Mouse (Mus musculus): ENCODE data around the gene Gm26657. TPM values are rescaled to one million over a fixed set of nuclear protein-coding genes. Genes with fewer than 3 reads are reported as not detected.

The Gm26657 gene
- not detected in 2 replicates for total RNA-seq (2014; rRNA removed)
- not detected in 2 replicates for polyA plus RNA-seq (2012; rRNA removed)

DNA sequence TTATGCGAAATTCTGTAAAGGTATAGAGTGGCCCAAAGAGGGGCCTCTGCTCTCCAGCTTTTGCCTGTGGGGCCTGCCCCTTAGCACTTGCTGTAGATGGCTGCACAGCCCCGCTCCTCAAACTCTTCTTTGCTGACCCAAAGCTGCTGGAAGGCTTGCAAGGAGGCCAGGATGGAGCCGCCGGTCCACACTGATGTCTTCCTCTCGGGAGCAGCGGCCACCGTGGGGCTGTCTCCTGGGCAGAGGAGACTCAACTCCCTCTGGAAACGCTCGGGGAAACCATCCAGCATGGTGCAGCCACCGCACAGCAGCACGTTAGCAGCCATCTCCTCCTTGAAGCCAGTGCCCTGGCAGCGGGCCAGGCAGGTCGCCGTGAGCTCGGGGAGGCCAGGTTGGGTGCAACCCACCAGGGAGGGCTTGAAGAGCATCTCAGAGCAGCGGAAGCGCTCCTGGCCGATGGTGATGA lies at the start of gene Gm26657:
Gene Gm26657 (plus strand): TSS at position 51 of the 466 bp plus-strand sequence.
- no peak within 1 kb of the TSS for H3K9ac ChIP-seq (ENCODE audit: low read depth, low read length)
- H3K27me3 ChIP-seq (ENCODE audit: control insufficient read depth, insufficient read depth, low read length): no peaks in the 10 kb centered on the region
- H3K36me3 ChIP-seq (ENCODE audit: control insufficient read depth, insufficient read depth, low read length): no peaks in the 10 kb centered on the region
- no peak within 1 kb of the TSS for H3K27ac ChIP-seq (replicated peaks; ENCODE audit: insufficient read depth, low read depth, low read length)
- DNase-seq (ENCODE audit: extremely low read depth, low read depth, low spot score): no peak
- no peak within 1 kb of the TSS for H3K4me3 ChIP-seq (ENCODE audit: insufficient read depth, low read depth, low read length)
- 81% methylated on average over 18 of the region's 18 CpGs for WGBS
- TF ChIP-seq POLR2A (IDR thresholded peaks at IDR 0.05; ENCODE audit: extremely low read depth, insufficient read depth, low read length) (no peak), CTCF (IDR thresholded peaks at IDR 0.05; ENCODE audit: low read depth, low read length) (no peak)
- no peaks in the 10 kb centered on the region for H3K79me2 ChIP-seq (ENCODE audit: control insufficient read depth, insufficient read depth, low read length)
- H3K4me1 ChIP-seq (ENCODE audit: control insufficient read depth, insufficient read depth, low read length): no peaks in the 10 kb centered on the region

DNA sequence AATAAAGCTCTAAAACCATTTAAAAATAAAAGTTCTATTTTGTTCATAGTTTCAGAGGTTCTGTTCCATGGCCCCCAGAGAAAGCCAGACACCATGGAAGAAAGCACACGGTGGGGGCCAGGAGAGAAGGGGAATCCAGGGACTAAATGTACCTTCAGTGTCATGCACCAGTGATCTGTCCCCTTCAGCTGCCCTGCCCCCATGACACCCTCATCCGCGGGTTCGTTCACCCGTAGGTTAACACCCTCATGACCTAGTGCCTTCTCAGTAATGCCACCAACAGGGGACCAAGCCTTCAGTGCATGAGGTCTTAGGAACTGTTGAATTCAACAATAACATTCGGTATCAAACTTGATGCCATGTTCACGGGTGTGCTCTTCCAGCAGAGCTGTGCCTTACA lies 43.5 kb upstream of the Gm26657 start:
- DNase-seq (ENCODE audit: extremely low read depth, low read depth, low spot score): no peak

DNA sequence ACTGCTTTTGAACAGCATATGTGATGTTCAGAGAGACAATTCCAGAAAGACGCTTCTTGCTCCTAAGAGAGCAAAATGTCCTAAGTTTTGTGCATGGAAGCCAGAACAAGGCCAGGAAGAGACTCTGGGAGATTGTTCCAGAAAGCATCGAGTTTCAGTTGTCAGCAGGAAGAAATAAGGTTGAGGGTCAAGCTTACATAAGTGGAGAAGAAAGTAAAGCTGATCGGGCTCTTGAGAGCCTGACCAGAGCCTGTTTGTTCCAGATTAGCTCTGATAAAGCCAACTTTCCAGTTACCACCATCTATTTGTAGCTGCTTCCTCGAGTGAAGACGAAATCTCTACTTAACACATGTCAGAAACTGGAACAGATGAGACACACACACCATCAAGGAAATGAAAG lies 41.2 kb upstream of the Gm26657 start:
- Histone ChIP-seq H3K36me3 (ENCODE audit: control insufficient read depth, insufficient read depth, low read length) (no peaks in the 10 kb centered on the region), H3K9ac (ENCODE audit: low read depth, low read length) (no peak overlapping the region), H3K4me3 (ENCODE audit: insufficient read depth, low read depth, low read length) (no peak overlapping the region), H3K4me1 (ENCODE audit: control insufficient read depth, insufficient read depth, low read length) (no peaks in the 10 kb centered on the region), H3K27ac (replicated peaks; ENCODE audit: insufficient read depth, low read depth, low read length) (no peak overlapping the region), H3K79me2 (ENCODE audit: control insufficient read depth, insufficient read depth, low read length) (no peaks in the 10 kb centered on the region), H3K27me3 (ENCODE audit: control insufficient read depth, insufficient read depth, low read length) (no peaks in the 10 kb centered on the region)
- TF ChIP-seq POLR2A (IDR thresholded peaks at IDR 0.05; ENCODE audit: extremely low read depth, insufficient read depth, low read length) (no peak), CTCF (IDR thresholded peaks at IDR 0.05; ENCODE audit: low read depth, low read length) (no peak)
- 45% methylated on average over 5 of the region's 5 CpGs for WGBS
- DNase-seq (ENCODE audit: extremely low read depth, low read depth, low spot score): no peak

More for the DNA sequence above, 43.5 kb upstream of the Gm26657 start:
- no peak for TF ChIP-seq CTCF (IDR thresholded peaks at IDR 0.05; ENCODE audit: low read depth, low read length)
- no peak for TF ChIP-seq POLR2A (IDR thresholded peaks at IDR 0.05; ENCODE audit: extremely low read depth, insufficient read depth, low read length)
- whole genome bisulfite sequencing: 85% methylated on average over 7 of the region's 7 CpGs
- Histone ChIP-seq H3K4me3 (ENCODE audit: insufficient read depth, low read depth, low read length) (no peak overlapping the region), H3K36me3 (ENCODE audit: control insufficient read depth, insufficient read depth, low read length) (no peaks in the 10 kb centered on the region), H3K4me1 (ENCODE audit: control insufficient read depth, insufficient read depth, low read length) (no peaks in the 10 kb centered on the region), H3K9ac (ENCODE audit: low read depth, low read length) (no peak overlapping the region), H3K79me2 (ENCODE audit: control insufficient read depth, insufficient read depth, low read length) (no peaks in the 10 kb centered on the region), H3K27ac (replicated peaks; ENCODE audit: insufficient read depth, low read depth, low read length) (no peak overlapping the region), H3K27me3 (ENCODE audit: control insufficient read depth, insufficient read depth, low read length) (no peaks in the 10 kb centered on the region)

DNA sequence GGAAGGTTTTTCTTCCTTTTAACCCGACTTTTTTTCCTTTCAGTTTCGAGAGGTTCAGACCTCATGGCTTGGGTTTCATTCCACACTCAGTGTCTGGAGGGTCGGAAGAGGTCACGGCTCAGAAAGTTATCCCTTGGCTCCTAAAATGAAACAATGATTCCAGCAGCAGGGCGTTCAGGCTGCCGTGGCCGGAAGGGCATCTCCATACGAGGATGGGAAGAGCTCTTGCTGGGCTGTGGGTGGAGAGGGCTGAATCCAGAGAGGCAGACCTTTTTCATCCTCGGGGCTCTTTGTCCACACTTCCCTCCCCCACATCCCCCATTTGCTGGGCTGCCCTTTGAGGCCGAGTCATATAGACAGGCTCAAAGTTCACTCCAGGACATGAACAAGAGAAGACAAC lies 37.6 kb upstream of the Gm26657 start:
- TF ChIP-seq POLR2A (IDR thresholded peaks at IDR 0.05; ENCODE audit: extremely low read depth, insufficient read depth, low read length) (no peak), CTCF (IDR thresholded peaks at IDR 0.05; ENCODE audit: low read depth, low read length) (no peak)
- no peaks in the 10 kb centered on the region for H3K4me1 ChIP-seq (ENCODE audit: control insufficient read depth, insufficient read depth, low read length)
- H3K27me3 ChIP-seq (ENCODE audit: control insufficient read depth, insufficient read depth, low read length): no peaks in the 10 kb centered on the region
- H3K79me2 ChIP-seq (ENCODE audit: control insufficient read depth, insufficient read depth, low read length): no peaks in the 10 kb centered on the region
- H3K36me3 ChIP-seq (ENCODE audit: control insufficient read depth, insufficient read depth, low read length): no peaks in the 10 kb centered on the region
- no peak overlapping the region for H3K9ac ChIP-seq (ENCODE audit: low read depth, low read length)
- 18% methylated on average over 10 of the region's 10 CpGs for WGBS
- DNase-seq (ENCODE audit: extremely low read depth, low read depth, low spot score): no peak
- H3K27ac ChIP-seq (replicated peaks; ENCODE audit: insufficient read depth, low read depth, low read length): no peak overlapping the region
- no peak overlapping the region for H3K4me3 ChIP-seq (ENCODE audit: insufficient read depth, low read depth, low read length)

DNA sequence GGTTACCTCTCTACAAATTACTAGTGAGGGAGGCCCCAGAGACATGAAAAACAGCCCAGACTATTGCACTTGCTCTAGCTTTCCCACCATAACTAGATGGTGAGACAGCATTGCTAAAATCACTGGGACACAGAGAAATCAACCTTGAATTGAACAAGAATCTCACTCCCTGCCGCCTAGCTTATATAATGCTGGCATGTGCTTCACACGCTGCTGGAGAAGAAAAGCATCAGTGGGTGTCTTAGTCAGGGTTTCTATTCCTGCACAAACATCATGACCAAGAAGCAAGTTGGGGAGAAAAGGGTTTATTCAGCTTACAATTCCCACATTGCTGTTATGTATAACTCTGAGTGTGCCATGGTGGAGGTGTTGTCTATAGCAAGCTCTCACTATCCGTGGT lies 26.7 kb upstream of the Gm26657 start:
- Histone ChIP-seq H3K79me2 (ENCODE audit: control insufficient read depth, insufficient read depth, low read length) (no peaks in the 10 kb centered on the region), H3K9ac (ENCODE audit: low read depth, low read length) (no peak overlapping the region), H3K4me3 (ENCODE audit: insufficient read depth, low read depth, low read length) (no peak overlapping the region), H3K4me1 (ENCODE audit: control insufficient read depth, insufficient read depth, low read length) (no peaks in the 10 kb centered on the region), H3K27me3 (ENCODE audit: control insufficient read depth, insufficient read depth, low read length) (no peaks in the 10 kb centered on the region), H3K27ac (replicated peaks; ENCODE audit: insufficient read depth, low read depth, low read length) (no peak overlapping the region), H3K36me3 (ENCODE audit: control insufficient read depth, insufficient read depth, low read length) (no peaks in the 10 kb centered on the region)
- no peak for TF ChIP-seq POLR2A (IDR thresholded peaks at IDR 0.05; ENCODE audit: extremely low read depth, insufficient read depth, low read length)
- no peak for TF ChIP-seq CTCF (IDR thresholded peaks at IDR 0.05; ENCODE audit: low read depth, low read length)
- 87% methylated on average over 3 of the region's 3 CpGs for WGBS
- DNase-seq (ENCODE audit: extremely low read depth, low read depth, low spot score): no peak

DNA sequence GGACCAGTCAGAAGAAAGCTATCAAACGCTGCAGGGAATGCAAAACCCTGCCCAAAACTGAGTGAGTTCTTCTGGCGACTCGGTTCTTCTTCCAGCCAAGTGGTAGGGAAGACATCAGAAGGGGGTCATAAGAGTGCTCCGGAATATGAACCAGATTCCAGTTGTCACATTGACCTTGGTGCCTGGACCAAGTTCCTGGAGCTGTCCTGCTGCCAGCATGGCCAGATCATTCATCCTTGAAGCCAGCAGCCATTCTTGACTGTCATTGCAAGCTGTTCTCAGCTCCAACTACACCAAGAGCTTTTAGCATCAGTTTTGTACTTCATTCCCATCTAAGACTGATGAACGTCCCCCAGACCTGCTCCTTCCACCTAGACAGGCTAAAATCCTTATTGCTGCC lies 23.1 kb upstream of the Gm26657 start:
- Histone ChIP-seq H3K27me3 (ENCODE audit: control insufficient read depth, insufficient read depth, low read length) (no peaks in the 10 kb centered on the region), H3K27ac (replicated peaks; ENCODE audit: insufficient read depth, low read depth, low read length) (no peak overlapping the region), H3K9ac (ENCODE audit: low read depth, low read length) (no peak overlapping the region), H3K36me3 (ENCODE audit: control insufficient read depth, insufficient read depth, low read length) (no peaks in the 10 kb centered on the region), H3K4me1 (ENCODE audit: control insufficient read depth, insufficient read depth, low read length) (no peaks in the 10 kb centered on the region), H3K4me3 (ENCODE audit: insufficient read depth, low read depth, low read length) (no peak overlapping the region), H3K79me2 (ENCODE audit: control insufficient read depth, insufficient read depth, low read length) (no peaks in the 10 kb centered on the region)
- no peak for DNase-seq (ENCODE audit: extremely low read depth, low read depth, low spot score)
- no peak for TF ChIP-seq CTCF (IDR thresholded peaks at IDR 0.05; ENCODE audit: low read depth, low read length)
- no peak for TF ChIP-seq POLR2A (IDR thresholded peaks at IDR 0.05; ENCODE audit: extremely low read depth, insufficient read depth, low read length)
- WGBS: 60% methylated on average over 5 of the region's 5 CpGs

Measured in liver, adult 2 months (tissue).